Mouse (Mus musculus): ENCODE measurements around the gene Ccdc159.

Ccdc159 gene

DNA sequence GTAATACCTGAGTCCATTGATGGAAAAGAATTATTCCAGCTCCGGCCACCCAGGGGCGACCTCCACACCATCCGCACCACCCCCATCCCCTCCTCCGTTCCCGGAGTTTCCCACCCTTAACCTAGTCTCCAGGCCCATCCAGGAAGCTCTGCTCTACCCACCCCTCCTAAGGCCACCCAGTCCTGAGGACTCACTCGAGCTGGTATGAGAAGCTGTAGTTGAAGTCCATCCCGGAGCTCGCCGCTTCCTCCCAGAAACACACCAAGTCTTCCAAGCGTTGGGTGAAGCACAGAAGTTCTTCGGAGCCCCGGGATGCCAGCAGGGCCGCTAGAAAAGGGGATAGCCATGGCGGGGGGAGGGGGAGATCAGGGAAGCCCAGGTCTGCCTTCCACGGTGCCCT, 34.7 kb downstream of the Ccdc159 start:
- DNase-seq: no peak

DNA sequence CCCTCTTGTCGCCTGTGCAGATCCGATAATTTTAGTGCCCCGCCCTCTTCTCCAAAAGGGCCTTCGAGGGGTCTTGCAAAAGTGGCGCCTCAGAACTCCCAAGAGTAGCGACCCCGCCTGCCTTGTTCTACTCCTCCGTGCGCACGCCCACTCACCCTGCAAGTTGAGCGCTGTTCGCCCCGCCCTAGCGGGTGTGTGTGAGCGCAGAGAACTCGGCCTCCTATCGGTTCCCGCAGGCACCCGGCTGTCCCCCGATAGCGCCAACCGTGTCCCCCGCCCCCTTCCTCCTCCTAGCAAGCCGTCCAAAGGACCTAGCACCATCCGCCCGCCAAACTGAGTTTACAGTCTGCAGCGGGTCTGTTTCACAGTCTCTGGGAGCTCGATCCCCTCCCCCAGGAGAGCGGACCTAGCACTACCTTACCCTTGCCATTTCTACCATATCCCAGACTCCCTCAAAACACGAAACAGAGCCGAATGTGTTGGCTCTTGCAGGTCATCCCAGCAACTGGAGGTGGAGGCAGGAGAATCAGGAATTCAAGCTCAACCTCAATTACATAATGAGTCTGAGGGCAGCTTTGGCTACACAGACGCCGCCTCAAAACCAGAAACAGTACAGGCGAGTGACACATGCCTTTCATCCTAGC, 35.3 kb downstream of the Ccdc159 start:
- peak; percentile 57 to 77 for DNase-seq

DNA sequence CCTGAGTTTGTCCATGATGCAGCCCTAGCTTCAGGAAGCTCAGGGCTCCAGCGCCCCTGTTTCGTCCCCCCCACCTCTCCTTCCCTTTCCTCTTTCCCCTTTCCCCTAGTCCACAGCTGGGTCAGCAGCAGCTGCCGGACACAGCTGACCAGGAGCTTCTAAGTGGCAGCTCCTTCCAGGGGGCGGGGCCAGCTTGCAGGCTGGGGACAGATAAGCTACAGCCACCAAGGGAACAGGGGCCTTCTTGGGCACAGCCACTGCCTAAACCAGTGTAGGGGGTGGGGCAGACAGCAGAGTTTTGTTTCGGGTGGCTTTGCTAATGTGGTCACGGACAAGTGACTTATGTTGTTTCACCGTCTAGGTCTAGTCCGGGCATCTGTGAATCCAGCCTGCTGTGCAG, 36.1 kb downstream of the Ccdc159 start, which contains the start of gene Epor:
Gene Epor (minus strand): TSS at position 90 of the 400 bp plus-strand sequence.
- DNase-seq: peak; percentile 39 to 77

DNA sequence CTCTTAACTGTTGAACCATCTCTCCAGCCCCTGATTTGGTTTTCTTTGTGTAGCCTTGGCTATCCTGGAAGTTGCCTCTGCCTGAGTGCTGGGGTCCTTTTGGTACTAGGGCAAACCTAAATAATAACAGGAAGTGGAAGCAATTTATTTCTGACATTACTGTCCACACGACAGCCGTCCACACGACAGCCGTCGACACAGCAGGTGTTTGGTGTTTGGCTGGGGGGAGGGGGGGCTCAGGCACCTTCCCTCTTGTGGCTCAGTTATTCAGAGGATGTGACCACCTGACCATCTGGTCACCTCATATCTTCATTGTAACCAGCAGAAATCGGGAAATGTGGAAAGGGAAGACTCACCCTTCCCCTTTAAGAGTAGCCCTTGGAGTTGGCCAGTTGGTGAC, 41.6 kb downstream of the Ccdc159 start:
- DNase-seq: no peak

DNA sequence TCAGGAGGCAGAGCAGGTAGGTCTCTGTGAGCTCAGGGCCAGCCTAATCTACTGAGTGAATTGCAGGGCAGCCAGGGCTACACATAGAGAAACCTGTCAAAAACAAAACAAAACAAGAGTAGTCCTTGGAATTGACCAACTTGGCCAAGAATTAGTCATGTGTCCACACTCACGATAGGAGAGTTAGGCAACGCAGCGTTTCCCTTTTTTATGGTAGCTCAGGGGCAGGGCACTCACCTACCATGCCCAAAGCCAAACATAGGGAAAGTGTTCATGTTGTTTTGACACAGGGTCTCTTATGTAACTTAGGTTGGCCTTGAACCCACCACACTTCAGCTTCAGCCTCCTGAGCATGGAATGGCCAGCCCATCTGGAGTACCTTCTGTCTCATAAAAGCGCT, 42.0 kb downstream of the Ccdc159 start:
- DNase-seq: no peak

DNA sequence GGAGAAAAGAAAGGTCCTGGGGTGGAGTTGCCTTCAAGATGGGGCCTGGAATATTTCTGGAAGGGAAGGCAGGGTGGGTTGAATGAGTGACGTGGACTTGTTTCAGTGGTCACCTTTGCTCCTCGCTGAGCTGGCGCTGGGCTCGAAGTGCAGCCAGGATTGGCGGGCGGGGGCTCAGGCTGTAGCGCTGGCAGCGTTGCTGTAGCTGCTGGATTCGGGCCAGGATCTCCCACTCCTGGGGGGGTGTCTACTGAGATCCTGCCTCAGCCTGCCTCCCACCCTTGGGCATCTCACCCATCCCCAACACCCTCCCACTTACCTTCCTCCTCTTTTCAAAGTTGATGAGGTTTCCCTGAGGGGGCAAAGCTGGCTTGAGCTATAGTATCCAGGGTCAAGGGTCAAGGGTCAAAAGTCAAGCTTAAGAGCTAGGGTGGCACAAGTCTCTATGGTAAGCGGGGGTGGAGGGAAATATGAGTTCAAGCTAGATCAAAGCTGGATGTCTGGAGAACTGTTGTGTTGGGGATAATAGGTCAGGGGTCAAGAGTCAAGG, 49.4 kb downstream of the Ccdc159 start:
- no peak for DNase-seq

DNA sequence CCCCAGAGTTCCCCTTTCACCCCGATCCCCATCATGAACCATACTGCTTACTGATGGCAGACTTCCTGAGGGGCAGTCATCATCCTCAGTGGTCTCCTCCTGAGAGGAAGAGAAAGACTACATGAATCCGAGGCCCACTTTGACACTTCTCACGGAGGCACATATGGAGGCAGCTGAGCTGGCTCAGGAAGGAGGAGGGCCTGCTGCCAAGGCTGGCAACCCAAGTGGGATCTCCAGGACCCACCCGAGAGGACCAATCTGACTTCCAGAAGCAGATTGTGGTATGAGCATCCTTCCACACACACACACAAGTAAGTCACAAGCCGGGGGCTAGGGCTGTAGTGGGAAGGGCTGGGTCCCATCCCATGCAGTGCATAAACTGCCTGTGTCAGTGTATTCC, 50.1 kb downstream of the Ccdc159 start:
- no peak for DNase-seq

DNA sequence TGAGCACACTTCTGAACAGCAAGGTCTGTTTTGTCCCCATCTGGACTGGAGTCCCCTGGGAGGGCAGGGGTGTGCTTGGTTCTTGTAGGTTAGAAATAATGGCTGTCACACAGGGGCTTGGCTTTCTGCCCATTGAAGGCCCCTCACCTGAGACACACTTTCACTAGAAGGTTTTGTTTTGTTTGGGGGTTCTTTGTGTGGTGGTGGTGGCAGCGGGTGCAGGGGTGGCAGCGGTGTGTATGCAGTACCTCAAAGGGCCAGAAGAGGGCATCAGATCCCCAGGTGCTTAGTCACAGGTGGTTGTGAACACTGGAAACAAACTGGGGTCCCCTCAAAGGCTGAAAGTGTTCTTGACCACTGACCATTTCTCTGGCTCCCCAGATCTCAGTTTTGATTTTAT, 50.7 kb downstream of the Ccdc159 start:
- peak in 1 of 2 experiments; percentile 74 for DNase-seq

DNA sequence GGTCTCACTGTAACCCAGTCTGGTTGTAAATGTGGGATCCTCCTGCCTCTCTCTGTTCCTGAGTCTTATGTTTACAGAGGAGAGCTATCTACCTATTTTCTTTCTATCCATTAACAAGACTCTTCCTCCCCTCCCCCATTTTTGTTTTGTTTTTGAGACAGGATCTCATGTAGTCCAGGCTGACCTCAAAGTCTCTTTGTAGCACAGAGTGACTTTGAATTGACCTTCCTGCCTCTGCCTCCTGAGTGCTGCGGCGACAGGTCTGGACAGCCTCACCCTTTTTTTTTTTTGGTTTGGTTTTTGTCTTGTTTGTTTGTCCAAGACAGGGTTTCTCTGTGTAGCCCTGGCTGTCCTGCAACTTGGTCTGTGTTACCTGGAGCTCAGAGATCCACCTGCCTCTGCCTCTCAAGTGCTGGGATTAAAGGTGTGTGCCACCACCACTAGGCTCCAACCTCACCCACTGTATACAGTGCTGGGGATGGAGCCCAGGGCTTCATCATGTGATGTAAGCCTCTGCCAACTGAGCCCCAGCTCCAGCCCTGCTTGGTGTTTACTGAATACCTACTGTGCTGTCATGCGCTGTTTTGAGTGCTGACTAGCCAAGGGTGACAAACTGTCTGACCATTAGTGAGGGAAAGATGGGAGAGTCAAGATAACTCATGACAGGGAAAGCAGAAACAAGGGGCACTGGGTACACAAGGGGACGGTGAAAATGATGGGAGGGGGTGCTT, 51.3 kb downstream of the Ccdc159 start:
- DNase-seq: peak; percentile 55 to 56

DNA sequence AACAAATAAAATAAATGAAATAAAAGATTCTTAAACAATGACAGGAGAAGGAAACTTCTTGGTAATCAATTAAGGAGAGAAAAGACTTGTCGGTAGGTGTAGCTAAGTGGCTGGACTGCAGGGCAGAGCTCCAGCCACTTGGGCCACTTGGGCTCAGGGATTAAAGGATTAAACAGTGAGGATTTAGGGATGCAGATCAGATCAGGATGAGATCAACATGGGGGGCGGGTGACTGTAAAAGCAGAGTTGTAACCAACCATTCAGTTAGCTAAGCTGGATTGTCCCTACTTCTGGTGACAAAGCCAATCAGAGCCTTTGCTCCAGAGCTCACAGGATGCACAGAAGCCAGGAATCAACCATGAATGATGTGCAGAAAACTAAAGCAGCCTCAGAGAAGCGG, 56.6 kb downstream of the Ccdc159 start:
- DNase-seq: no peak
